Mouse (Mus musculus): ENCODE measurements at regions not wholly inside any gene's neighbourhood (a gene's known extent, or its start where the extent isn't known, plus 50 kb on each side); places are given as distances from the start of the nearest gene placed in this dataset. TPM values are rescaled to one million over a fixed set of nuclear protein-coding genes. Genes with fewer than 3 reads are reported as not detected.
A peak's percentile ranks its signal among the peaks of the same experiment; 100 is the strongest.

- Histone ChIP-seq H3K4me2 (ENCODE audit: low read depth, low read length) (no peak overlapping the region), H3K27me3 (ENCODE audit: control insufficient read depth, insufficient read depth, low read length) (no peaks in the 10 kb centered on the region), H3K4me1 (ENCODE audit: control insufficient read depth, insufficient read depth, low read length) (peaks cover 8% of the 10 kb centered on the region), H3K27ac (ENCODE audit: low read length) (no peak overlapping the region), H3K36me3 (ENCODE audit: control insufficient read depth, insufficient read depth, low read length) (no peaks in the 10 kb centered on the region), H3K9me3 (replicated peaks; ENCODE audit: control insufficient read depth, low read length) (no peaks in the 10 kb centered on the region), H3K4me3 (replicated peaks; ENCODE audit: low read length) (no peak overlapping the region), H3K9ac (ENCODE audit: low read length) (no peak overlapping the region)
- 71% methylated on average over 6 of the region's 6 CpGs for WGBS
- no peak for ATAC-seq (ENCODE audit: insufficient read depth, low FRiP score)
Observed at GRCm38 (mm10) chr10:44589842-44590241, 61.5 kb upstream of the Prdm1 start.

GRCm38 (mm10) chr10:44589352-44589751, 61.1 kb upstream of the Prdm1 start:
- no peaks in the 10 kb centered on the region for H3K36me3 ChIP-seq (ENCODE audit: control insufficient read depth, insufficient read depth, low read length)
- H3K4me2 ChIP-seq (ENCODE audit: low read depth, low read length): no peak overlapping the region
- peak; percentile 71 for ATAC-seq (ENCODE audit: insufficient read depth, low FRiP score)
- H3K4me1 ChIP-seq (ENCODE audit: control insufficient read depth, insufficient read depth, low read length): peaks cover 8% of the 10 kb centered on the region
- H3K9ac ChIP-seq (ENCODE audit: low read length): no peak overlapping the region
- H3K4me3 ChIP-seq (replicated peaks; ENCODE audit: low read length): no peak overlapping the region
- no peaks in the 10 kb centered on the region for H3K27me3 ChIP-seq (ENCODE audit: control insufficient read depth, insufficient read depth, low read length)
- no peak overlapping the region for H3K27ac ChIP-seq (ENCODE audit: low read length)
- no peaks in the 10 kb centered on the region for H3K9me3 ChIP-seq (replicated peaks; ENCODE audit: control insufficient read depth, low read length)

- ATAC-seq (ENCODE audit: insufficient read depth, low FRiP score): no peak
- Histone ChIP-seq H3K27me3 (ENCODE audit: control insufficient read depth, insufficient read depth, low read length) (no peaks in the 10 kb centered on the region), H3K4me3 (replicated peaks; ENCODE audit: low read length) (no peak overlapping the region), H3K9me3 (replicated peaks; ENCODE audit: control insufficient read depth, low read length) (no peaks in the 10 kb centered on the region), H3K36me3 (ENCODE audit: control insufficient read depth, insufficient read depth, low read length) (no peaks in the 10 kb centered on the region), H3K4me2 (ENCODE audit: low read depth, low read length) (no peak overlapping the region), H3K9ac (ENCODE audit: low read length) (no peak overlapping the region), H3K27ac (ENCODE audit: low read length) (no peak overlapping the region), H3K4me1 (ENCODE audit: control insufficient read depth, insufficient read depth, low read length) (no peaks in the 10 kb centered on the region)
- WGBS: 60% methylated on average over 2 of the region's 2 CpGs
Observed at GRCm38 (mm10) chr10:44582736-44583135, 54.4 kb upstream of the Prdm1 start.

Small RNA genes in the stretch of these regions (microRNA-seq; reads per million reads assigned to microRNA genes)
- gene Gm24271: not detected

Measured in stomach, embryonic 16.5 days (tissue).